In genomic region chr7:99489708-99490107, GRCm38 (mm10) we compare ENCODE assay signal across 21 mouse cellular contexts. TPM values are rescaled to one million over a fixed set of nuclear protein-coding genes. Genes with fewer than 3 reads are reported as not detected.
DNase-seq lines count a peak whose midpoint lies in the region; ATAC-seq and TF ChIP-seq lines count a peak whose summit lies in the region.
"Had no signal": no experiment of that assay in that cellular context is flagged by ENCODE, and none has a peak within 500 bp of the region (broad histone marks: within the 10 kb centered on the region; RNA-seq: fewer than 3 reads in every experiment).

No protein-coding gene starts in this region.

- peak; percentile 64 for DNase-seq in limb, embryonic 14.5 days (ENCODE audit: low spot score)
- no peak for DNase-seq in limb, embryonic 10.5 days (ENCODE audit: low spot score)
- no peak for DNase-seq in stomach, postnatal 0 days (ENCODE audit: low spot score)
- no peak for DNase-seq in thymus, postnatal 0 days (ENCODE audit: low spot score)
- DNase-seq: adrenal gland, adult 2 months; adrenal gland, postnatal 10 days; adrenal gland, postnatal 25 days; B cell, adult 2 months; cerebellum, adult 11-12 months; cerebellum, adult 2 months; cerebellum, adult 9-10 months; cerebellum, postnatal 10 days; cerebellum, postnatal 25 days; forebrain, postnatal 0 days had no signal

- no peaks in the 10 kb centered on the region for H3K4me1 ChIP-seq in limb, embryonic 14.5 days (ENCODE audit: control insufficient read depth, insufficient read depth, low read length)
- H3K4me1 ChIP-seq in limb, embryonic 10.5 days: no peaks in the 10 kb centered on the region
- no peaks in the 10 kb centered on the region for H3K4me1 ChIP-seq in stomach, embryonic 16.5 days (ENCODE audit: control insufficient read depth, insufficient read depth, low read length)
- no peaks in the 10 kb centered on the region for H3K4me1 ChIP-seq in stomach, postnatal 0 days (replicated peaks; ENCODE audit: control insufficient read depth, insufficient read depth)
- H3K4me1 ChIP-seq: embryonic facial prominence, embryonic 10.5 days; embryonic facial prominence, embryonic 12.5 days; forebrain, embryonic 13.5 days; forebrain, embryonic 15.5 days had no signal

- no peaks in the 10 kb centered on the region for H3K27me3 ChIP-seq in limb, embryonic 14.5 days (ENCODE audit: control insufficient read depth, insufficient read depth, low read length)
- peaks cover 10% of the 10 kb centered on the region for H3K27me3 ChIP-seq in limb, embryonic 10.5 days (ENCODE audit: low read depth, poor library complexity, severe bottlenecking)
- no peaks in the 10 kb centered on the region for H3K27me3 ChIP-seq in stomach, embryonic 16.5 days (ENCODE audit: control insufficient read depth, insufficient read depth, low read length)
- H3K27me3 ChIP-seq in stomach, postnatal 0 days (ENCODE audit: control insufficient read depth, insufficient read depth, low read length): no peaks in the 10 kb centered on the region
- H3K27me3 ChIP-seq: embryonic facial prominence, embryonic 12.5 days had no signal

- H3K9ac ChIP-seq in limb, embryonic 14.5 days (ENCODE audit: low read depth, low read length, severe bottlenecking): no peak overlapping the region
- H3K9ac ChIP-seq in stomach, embryonic 16.5 days (ENCODE audit: low read length): no peak overlapping the region
- no peak overlapping the region for H3K9ac ChIP-seq in stomach, postnatal 0 days (ENCODE audit: low read length)
- H3K9ac ChIP-seq: embryonic facial prominence, embryonic 12.5 days; forebrain, embryonic 13.5 days; forebrain, embryonic 15.5 days; forebrain, postnatal 0 days had no signal

- no peak for TF ChIP-seq EP300 in stomach, postnatal 0 days (optimal IDR thresholded peaks at IDR 0.05)

- no peak for ATAC-seq in limb, embryonic 14.5 days (ENCODE audit: low FRiP score, low read depth)
- ATAC-seq in stomach, embryonic 16.5 days (ENCODE audit: insufficient read depth, low FRiP score): 0 out of 2 replicates have a peak, but pooled peaks have one; percentile 37
- no peak for ATAC-seq in stomach, postnatal 0 days (ENCODE audit: low FRiP score, low TSS enrichment)
- ATAC-seq: CD4-positive, CD25-positive, alpha-beta regulatory T cell, adult 4 months; forebrain, embryonic 13.5 days; forebrain, embryonic 15.5 days; forebrain, postnatal 0 days had no signal

- no peaks in the 10 kb centered on the region for H3K36me3 ChIP-seq in limb, embryonic 14.5 days (ENCODE audit: control insufficient read depth, insufficient read depth, low read length)
- no peaks in the 10 kb centered on the region for H3K36me3 ChIP-seq in limb, embryonic 10.5 days
- no peaks in the 10 kb centered on the region for H3K36me3 ChIP-seq in stomach, embryonic 16.5 days (ENCODE audit: control insufficient read depth, insufficient read depth, low read length)
- H3K36me3 ChIP-seq in stomach, postnatal 0 days (ENCODE audit: control insufficient read depth, insufficient read depth, low read length): no peaks in the 10 kb centered on the region
- H3K36me3 ChIP-seq: embryonic facial prominence, embryonic 10.5 days; embryonic facial prominence, embryonic 12.5 days; forebrain, embryonic 15.5 days; G1E had no signal

- H3K9me3 ChIP-seq in limb, embryonic 14.5 days (ENCODE audit: control insufficient read depth, low read length): no peaks in the 10 kb centered on the region
- H3K9me3 ChIP-seq in limb, embryonic 10.5 days (replicated peaks): no peaks in the 10 kb centered on the region
- no peaks in the 10 kb centered on the region for H3K9me3 ChIP-seq in stomach, embryonic 16.5 days (replicated peaks; ENCODE audit: control insufficient read depth, low read length)
- no peaks in the 10 kb centered on the region for H3K9me3 ChIP-seq in stomach, postnatal 0 days (ENCODE audit: control insufficient read depth, low read length)
- H3K9me3 ChIP-seq: embryonic facial prominence, embryonic 12.5 days; G1E had no signal

- WGBS in limb, embryonic 14.5 days: 66% methylated on average over 5 of the region's 5 CpGs
- 86% methylated on average over 5 of the region's 5 CpGs for WGBS in limb, embryonic 10.5 days
- whole genome bisulfite sequencing in stomach, embryonic 16.5 days: 54% methylated on average over 5 of the region's 5 CpGs
- WGBS in stomach, postnatal 0 days: 44% methylated on average over 5 of the region's 5 CpGs

- H3K4me3 ChIP-seq in limb, embryonic 14.5 days (replicated peaks; ENCODE audit: low read length): no peak overlapping the region
- no peak overlapping the region for H3K4me3 ChIP-seq in limb, embryonic 10.5 days
- no peak overlapping the region for H3K4me3 ChIP-seq in stomach, embryonic 16.5 days (replicated peaks; ENCODE audit: low read length)
- H3K4me3 ChIP-seq in stomach, postnatal 0 days (ENCODE audit: low read depth, low read length): no peak overlapping the region
- H3K4me3 ChIP-seq: embryonic facial prominence, embryonic 10.5 days; embryonic facial prominence, embryonic 12.5 days; forebrain, embryonic 13.5 days; forebrain, embryonic 15.5 days had no signal

- TF ChIP-seq POLR2A in limb, embryonic 14.5 days (IDR thresholded peaks at IDR 0.05; ENCODE audit: borderline replicate concordance, extremely low read depth, insufficient read depth, insufficient read length): no peak

- TF ChIP-seq CTCF in stomach, postnatal 0 days (IDR thresholded peaks at IDR 0.05; ENCODE audit: low read depth): no peak

- H3K4me2 ChIP-seq in limb, embryonic 14.5 days (replicated peaks; ENCODE audit: low read depth, low read length, severe bottlenecking): no peak overlapping the region
- no peak overlapping the region for H3K4me2 ChIP-seq in stomach, embryonic 16.5 days (ENCODE audit: low read depth, low read length)
- H3K4me2 ChIP-seq in stomach, postnatal 0 days (replicated peaks; ENCODE audit: low read depth): no peak overlapping the region
- H3K4me2 ChIP-seq: embryonic facial prominence, embryonic 12.5 days; forebrain, embryonic 13.5 days; forebrain, embryonic 15.5 days had no signal

- H3K27ac ChIP-seq in limb, embryonic 14.5 days (replicated peaks; ENCODE audit: low read depth, low read length): no peak overlapping the region
- no peak overlapping the region for H3K27ac ChIP-seq in limb, embryonic 10.5 days
- H3K27ac ChIP-seq in stomach, embryonic 16.5 days (ENCODE audit: low read length): no peak overlapping the region
- no peak overlapping the region for H3K27ac ChIP-seq in stomach, postnatal 0 days (replicated peaks)
- H3K27ac ChIP-seq: embryonic facial prominence, embryonic 10.5 days; embryonic facial prominence, embryonic 12.5 days; forebrain, embryonic 13.5 days; forebrain, embryonic 15.5 days had no signal

RNA-seq across cellular contexts. Expression of gene Rps3, which starts 6.2 kb away (rescaled TPM):
- polyA plus RNA-seq in limb, embryonic 14.5 days (2012; rRNA removed): 1,060 and 1,221 TPM in 2 replicates
- 903 and 945 TPM in 2 replicates for polyA plus RNA-seq in limb, embryonic 14.5 days (2014; fragmentation: Nextera tagmentation; extraction: Ambion mirVana)
- 745 and 824 TPM in 2 replicates for polyA plus RNA-seq in limb, embryonic 10.5 days (2016; fragmentation: Nextera tagmentation; extraction: Ambion mirVana)
- polyA plus RNA-seq in stomach, embryonic 16.5 days (2015; fragmentation: Nextera tagmentation; extraction: Ambion mirVana): 699 and 743 TPM in 2 replicates
- 688 and 733 TPM in 2 replicates for polyA plus RNA-seq in stomach, postnatal 0 days (2015; fragmentation: Nextera tagmentation; extraction: Ambion mirVana)
- 1,054 and 1,103 TPM in 2 replicates for polyA plus RNA-seq in thymus, postnatal 0 days (2015; fragmentation: Nextera tagmentation; extraction: Ambion mirVana)

RNA-seq across cellular contexts. Expression of gene Klhl35, which starts 23.9 kb away (rescaled TPM):
- polyA plus RNA-seq in limb, embryonic 14.5 days (2012; rRNA removed): 1.3 and 1.5 TPM in 2 replicates
- 1.5 and 1.8 TPM in 2 replicates for polyA plus RNA-seq in limb, embryonic 14.5 days (2014; fragmentation: Nextera tagmentation; extraction: Ambion mirVana)
- 0.21 and 0.63 TPM in 2 replicates for polyA plus RNA-seq in limb, embryonic 10.5 days (2016; fragmentation: Nextera tagmentation; extraction: Ambion mirVana)
- 0.14 and 0.34 TPM in 2 replicates for polyA plus RNA-seq in stomach, embryonic 16.5 days (2015; fragmentation: Nextera tagmentation; extraction: Ambion mirVana)
- 0.97 and 1.3 TPM in 2 replicates for polyA plus RNA-seq in stomach, postnatal 0 days (2015; fragmentation: Nextera tagmentation; extraction: Ambion mirVana)
- 0.90 and 1.1 TPM in 2 replicates for polyA plus RNA-seq in thymus, postnatal 0 days (2015; fragmentation: Nextera tagmentation; extraction: Ambion mirVana)
- polyA plus RNA-seq: CD4-positive, CD25-positive, alpha-beta regulatory T cell, adult 4 months; G1E had no signal

RNA-seq across cellular contexts. Expression of gene Arrb1, which starts 45.6 kb away (rescaled TPM):
- 26.3 and 26.8 TPM in 2 replicates for polyA plus RNA-seq in limb, embryonic 14.5 days (2012; rRNA removed)
- 3.5 and 4.2 TPM in 2 replicates for polyA plus RNA-seq in limb, embryonic 14.5 days (2014; fragmentation: Nextera tagmentation; extraction: Ambion mirVana)
- polyA plus RNA-seq in limb, embryonic 10.5 days (2016; fragmentation: Nextera tagmentation; extraction: Ambion mirVana): 8.8 and 10.0 TPM in 2 replicates
- 12.6 and 13.6 TPM in 2 replicates for polyA plus RNA-seq in stomach, embryonic 16.5 days (2015; fragmentation: Nextera tagmentation; extraction: Ambion mirVana)
- polyA plus RNA-seq in stomach, postnatal 0 days (2015; fragmentation: Nextera tagmentation; extraction: Ambion mirVana): 3.6 and 4.4 TPM in 2 replicates
- 4.6 and 5.2 TPM in 2 replicates for polyA plus RNA-seq in thymus, postnatal 0 days (2015; fragmentation: Nextera tagmentation; extraction: Ambion mirVana)
